Mouse (Mus musculus) MEL (cell line): ENCODE measurements around the gene Pxylp1. TPM values are rescaled to one million over a fixed set of nuclear protein-coding genes. Genes with fewer than 3 reads are reported as not detected.

Source experiments
- DNase-seq: peaks from one replicate; pipeline ENCODE4 v3.0.0; 2011; ENCODE audit warnings: low read depth, low spot score
- H3K27ac ChIP-seq: 2 replicates; pipeline ENCODE4 v1.5.1; 2012; ENCODE audit warnings: low read depth, mild to moderate bottlenecking, control low read depth, low read length, moderate library complexity; ENCODE audit not compliant: control insufficient read depth
- H3K27me3 ChIP-seq, 2 experiments: fragments of 150-350 bp in 1 of 2; sonication (generic) in 1 of 2; 2 replicates each; pipeline ENCODE4 v1.6.1; 2012; ENCODE audit warnings: low read length in 2 of 2, mild to moderate bottlenecking in 2 of 2, improper control_type of control experiment in 1 of 2, moderate library complexity in 1 of 2; ENCODE audit not compliant: insufficient read depth in 2 of 2, control insufficient read depth in 1 of 2
- H3K36me3 ChIP-seq, 2 experiments: 2 replicates each; pipeline ENCODE4 v1.6.1; 2012 to 2014; ENCODE audit warnings: low read length in 2 of 2, improper control_type of control experiment in 1 of 2, inconsistent platforms in 1 of 2, mild to moderate bottlenecking in 1 of 2; ENCODE audit not compliant: insufficient read depth in 2 of 2, control insufficient read depth in 1 of 2
- H3K4me1 ChIP-seq, 2 experiments: fragments of 150-350 bp in 1 of 2; sonication (generic) in 1 of 2; 2 replicates each; pipeline ENCODE4 v1.6.1; 2012; ENCODE audit warnings: low read length in 2 of 2, improper control_type of control experiment in 1 of 2, mild to moderate bottlenecking in 1 of 2; ENCODE audit not compliant: insufficient read depth in 2 of 2, control insufficient read depth in 1 of 2
- H3K4me3 ChIP-seq, 2 experiments: fragments of 150-350 bp in 1 of 2; sonication (generic) in 1 of 2; 2 replicates each; pipeline ENCODE4 v1.5.1; 2012; ENCODE audit warnings: low read depth in 2 of 2, low read length in 2 of 2, mild to moderate bottlenecking in 2 of 2, moderate library complexity in 2 of 2, control low read depth in 1 of 2, improper control_type of control experiment in 1 of 2; ENCODE audit not compliant: control insufficient read depth in 1 of 2, insufficient read depth in 1 of 2
- H3K79me2 ChIP-seq: 2 replicates; pipeline ENCODE4 v1.6.1; 2012; ENCODE audit warnings: mild to moderate bottlenecking, low read length, moderate library complexity; ENCODE audit not compliant: control insufficient read depth, poor library complexity, insufficient read depth
- H3K9ac ChIP-seq: 2 replicates; pipeline ENCODE4 v1.6.1; 2012; ENCODE audit warnings: low read depth, mild to moderate bottlenecking, control low read depth, low read length, moderate library complexity; ENCODE audit not compliant: control insufficient read depth, poor library complexity, severe bottlenecking
- H3K9me3 ChIP-seq: fragments of 150-350 bp; sonication (generic); replicated peaks from 2 replicates; pipeline ENCODE4 v1.6.1; 2012; ENCODE audit warnings: mild to moderate bottlenecking, low read length, improper control_type of control experiment, moderate library complexity; ENCODE audit not compliant: insufficient read depth
- BHLHE40 ChIP-seq: IDR thresholded peaks from 2 replicates; pipeline ENCODE4 v1.6.1; 2012; ENCODE audit warnings: low read depth, mild to moderate bottlenecking, inconsistent platforms, low read length, improper control_type of control experiment, borderline replicate concordance
- CHD1 ChIP-seq: IDR thresholded peaks from 2 replicates; pipeline ENCODE4 v1.6.1; 2012; ENCODE audit warnings: low read depth, mild to moderate bottlenecking, inconsistent platforms, low read length, improper control_type of control experiment
- EP300 ChIP-seq, 2 experiments: IDR thresholded peaks; 2 replicates each; pipeline ENCODE4 v1.6.1; 2011; ENCODE audit warnings: improper control_type of control experiment in 2 of 2, low read length in 2 of 2, low read depth in 1 of 2, mild to moderate bottlenecking in 1 of 2
- MAX ChIP-seq: IDR thresholded peaks from 2 replicates; pipeline ENCODE4 v1.6.1; 2011; ENCODE audit warnings: low read length, improper control_type of control experiment
- MAZ ChIP-seq: IDR thresholded peaks from 2 replicates; pipeline ENCODE4 v1.6.1; 2012; ENCODE audit warnings: low read depth, mild to moderate bottlenecking, inconsistent platforms, low read length, improper control_type of control experiment
- MEF2A ChIP-seq: IDR thresholded peaks from 2 replicates; pipeline ENCODE4 v1.6.1; 2014; ENCODE audit warnings: low read depth, mild to moderate bottlenecking, inconsistent platforms, low read length, improper control_type of control experiment; ENCODE audit not compliant: poor library complexity, insufficient replicate concordance, severe bottlenecking; ENCODE audit errors: extremely low read depth
- MXI1 ChIP-seq: IDR thresholded peaks from 2 replicates; pipeline ENCODE4 v1.6.1; 2011; ENCODE audit warnings: mild to moderate bottlenecking, low read depth, low read length, improper control_type of control experiment
- MYB ChIP-seq: IDR thresholded peaks from 2 replicates; pipeline ENCODE4 v1.6.1; 2011; ENCODE audit warnings: mild to moderate bottlenecking, low read depth, low read length, improper control_type of control experiment
- NRF1 ChIP-seq: IDR thresholded peaks from 2 replicates; pipeline ENCODE4 v1.6.1; 2014; ENCODE audit warnings: low read depth, mild to moderate bottlenecking, inconsistent platforms, low read length, improper control_type of control experiment, moderate library complexity; ENCODE audit not compliant: poor library complexity, insufficient read depth, severe bottlenecking
- POLR2AphosphoS5 ChIP-seq: IDR thresholded peaks from 2 replicates; pipeline ENCODE4 v1.6.1; 2012; ENCODE audit warnings: low read depth, borderline replicate concordance, mild to moderate bottlenecking, inconsistent platforms, low read length, moderate library complexity, mixed read lengths
- RCOR1 ChIP-seq: IDR thresholded peaks from 2 replicates; pipeline ENCODE4 v1.6.1; 2012; ENCODE audit warnings: low read depth, mild to moderate bottlenecking, inconsistent platforms, low read length, improper control_type of control experiment
- TAL1 ChIP-seq: IDR thresholded peaks from 2 replicates; pipeline ENCODE4 v1.6.1; 2012; ENCODE audit warnings: mild to moderate bottlenecking, inconsistent platforms, low read length, moderate library complexity, mixed read lengths
- TBP ChIP-seq: IDR thresholded peaks from 2 replicates; pipeline ENCODE4 v1.8.0; 2011; ENCODE audit warnings: low read depth, low read length, improper control_type of control experiment
- TCF12 ChIP-seq: IDR thresholded peaks from 2 replicates; pipeline ENCODE4 v1.6.1; 2014; ENCODE audit warnings: low read depth, mild to moderate bottlenecking, inconsistent platforms, low read length, improper control_type of control experiment, moderate library complexity
- USF1 ChIP-seq: IDR thresholded peaks from 2 replicates; pipeline ENCODE4 v1.6.1; 2014; ENCODE audit warnings: low read depth, mild to moderate bottlenecking, inconsistent platforms, low read length, improper control_type of control experiment, moderate library complexity
- ZKSCAN1 ChIP-seq: IDR thresholded peaks from 2 replicates; pipeline ENCODE4 v1.6.1; 2012; ENCODE audit warnings: low read depth, mild to moderate bottlenecking, inconsistent platforms, low read length, improper control_type of control experiment, moderate library complexity
- ZMIZ1 ChIP-seq: IDR thresholded peaks from 2 replicates; pipeline ENCODE4 v1.6.1; 2012; ENCODE audit warnings: low read depth, mild to moderate bottlenecking, inconsistent platforms, low read length, improper control_type of control experiment, moderate library complexity
- polyA plus RNA-seq, 2 experiments: library from polyadenylated mRNA; stranded (reverse) in 1 of 2; unstranded in 1 of 2; fragments of >175 nt in 1 of 2; fragments of >200 nt in 1 of 2; gene quantifications; 2 replicates each; pipeline versions ENCODE4 v1.2.1 to v1.2.4; 2012; ENCODE audit warnings: low replicate concordance in 2 of 2, low read depth in 1 of 2; ENCODE audit not compliant: insufficient read length in 2 of 2, insufficient read depth in 1 of 2, missing spikeins in 1 of 2
- total RNA-seq: library from RNA; depleted of rRNA; stranded (reverse); fragments of 300-350 nt; gene quantifications from 2 replicates; pipeline ENCODE4 v1.2.3, GENCODE M21; 2012

The Pxylp1 gene
- total and polyA plus RNA-seq, 3 experiments, result 5.7 to 9.9 TPM; not detected in 1

GRCm38 (mm10) chr9:96891341-96892330 is 833 bp downstream of the Pxylp1 start:
- no peaks in the 10 kb centered on the region for H3K9me3 ChIP-seq
- H3K27ac ChIP-seq, result no peak overlapping the region
- DNase-seq, result no peak
- no peaks in the 10 kb centered on the region; a peak in 1 of 4 replicates for H3K27me3 ChIP-seq
- H3K9ac ChIP-seq, result no peak overlapping the region
- H3K4me1 ChIP-seq, result peaks cover 0 to 6% of the 10 kb centered on the region in 2 experiments; a peak in 1 of 4 replicates
- H3K36me3 ChIP-seq, result no peaks in the 10 kb centered on the region
- no peaks in the 10 kb centered on the region; the same call in 1 of the 2 replicates for H3K79me2 ChIP-seq
- TF ChIP-seq MAZ (no peak), BHLHE40 (no peak), EP300 (IDR thresholded peaks at IDR 0.05; ENCODE audit: low read depth in 1 of 2, low read length in 2 of 2) (peak in 1 of 2 experiments; percentile 16; a peak in 1 of 4 replicates), NRF1 (no peak)
- no peak overlapping the region for H3K4me3 ChIP-seq

- H3K36me3 ChIP-seq, result no peaks in the 10 kb centered on the region
- no peaks in the 10 kb centered on the region for H3K9me3 ChIP-seq
- DNase-seq, result no peak
- no peak overlapping the region for H3K9ac ChIP-seq
- H3K4me1 ChIP-seq, result peaks cover 0 to 6% of the 10 kb centered on the region in 2 experiments; a peak in 1 of 4 replicates
- no peaks in the 10 kb centered on the region; a peak in 1 of 4 replicates for H3K27me3 ChIP-seq
- H3K27ac ChIP-seq, result no peak overlapping the region
- no peaks in the 10 kb centered on the region; the same call in 1 of the 2 replicates for H3K79me2 ChIP-seq
- no peak for TF ChIP-seq CHD1
- no peak for TF ChIP-seq MXI1
- TF ChIP-seq ZKSCAN1, result no peak
- TF ChIP-seq TAL1, result no peak
- TF ChIP-seq TBP, result no peak
- TF ChIP-seq MEF2A, result no peak
- no peak for TF ChIP-seq ZMIZ1
- no peak for TF ChIP-seq TCF12
- no peak for TF ChIP-seq MAX
- TF ChIP-seq USF1, result no peak
- no peak for TF ChIP-seq RCOR1
- no peak for TF ChIP-seq MYB
- TF ChIP-seq POLR2AphosphoS5, result no peak
- TF ChIP-seq BHLHE40, result no peak
- TF ChIP-seq, all 39 proteins: peak for 0
- H3K4me3 ChIP-seq, result no peak overlapping the region
Observed at GRCm38 (mm10) chr9:96890756-96891155, 1.7 kb downstream of the Pxylp1 start.
